Mouse (Mus musculus) small intestine, adult 2 months (tissue): ENCODE data around the gene Ung. TPM values are rescaled to one million over a fixed set of nuclear protein-coding genes. Genes with fewer than 3 reads are reported as not detected.

ENCODE experiments used
- H3K27ac ChIP-seq: fragments of 200-500 bp; 2 replicates; pipeline ENCODE4 v1.5.1; 2012; ENCODE audit warnings: low read depth, low read length, control low read depth, inconsistent platforms; ENCODE audit not compliant: insufficient read depth
- H3K27me3 ChIP-seq: fragments of 200-500 bp; 2 replicates; pipeline ENCODE4 v1.6.1; 2012; ENCODE audit warnings: mild to moderate bottlenecking, moderate library complexity, low read length, inconsistent platforms; ENCODE audit not compliant: control insufficient read depth, insufficient read depth
- H3K36me3 ChIP-seq: fragments of 200-500 bp; 2 replicates; pipeline ENCODE4 v1.6.1; 2012; ENCODE audit warnings: mild to moderate bottlenecking, low read length, control low read depth, inconsistent platforms; ENCODE audit not compliant: control insufficient read depth, insufficient read depth
- H3K4me1 ChIP-seq: fragments of 200-500 bp; 2 replicates; pipeline ENCODE4 v1.6.1; 2012; ENCODE audit warnings: low read length, inconsistent platforms, mixed read lengths; ENCODE audit not compliant: control insufficient read depth, insufficient read depth, insufficient read length
- H3K4me3 ChIP-seq: fragments of 200-500 bp; 2 replicates; pipeline ENCODE4 v1.5.1; 2012; ENCODE audit warnings: low read depth, mild to moderate bottlenecking, control low read depth, inconsistent platforms, low read length, moderate library complexity
- CTCF ChIP-seq: fragments of 200-500 bp; IDR thresholded peaks from 2 replicates; pipeline ENCODE4 v1.5.1; 2012; ENCODE audit warnings: low read depth, mild to moderate bottlenecking, control low read depth, inconsistent platforms, low read length, moderate library complexity, mixed read lengths; ENCODE audit not compliant: insufficient replicate concordance, insufficient read length; ENCODE audit errors: extremely low read depth
- POLR2A ChIP-seq: fragments of 200-500 bp; IDR thresholded peaks from 2 replicates; pipeline ENCODE4 v1.6.1; 2012; ENCODE audit warnings: low read depth, mild to moderate bottlenecking, control low read depth, inconsistent platforms, low read length, moderate library complexity
- WGBS: fragments of 180-500 bp; shearing (Covaris S2); methylation state at CpG from one replicate; pipeline ENCODE4 v1.1.7; 2018; 5-methylcytosine and 5-hydroxymethylcytosine counted together
- polyA plus RNA-seq: library from polyadenylated mRNA; depleted of rRNA; stranded (reverse); fragments of >200 nt; gene quantifications from 2 replicates; pipeline ENCODE4 v1.2.3, GENCODE M21; 2012

The Ung gene
- polyA plus RNA-seq, 1 experiment, result 6.7 TPM

DNA sequence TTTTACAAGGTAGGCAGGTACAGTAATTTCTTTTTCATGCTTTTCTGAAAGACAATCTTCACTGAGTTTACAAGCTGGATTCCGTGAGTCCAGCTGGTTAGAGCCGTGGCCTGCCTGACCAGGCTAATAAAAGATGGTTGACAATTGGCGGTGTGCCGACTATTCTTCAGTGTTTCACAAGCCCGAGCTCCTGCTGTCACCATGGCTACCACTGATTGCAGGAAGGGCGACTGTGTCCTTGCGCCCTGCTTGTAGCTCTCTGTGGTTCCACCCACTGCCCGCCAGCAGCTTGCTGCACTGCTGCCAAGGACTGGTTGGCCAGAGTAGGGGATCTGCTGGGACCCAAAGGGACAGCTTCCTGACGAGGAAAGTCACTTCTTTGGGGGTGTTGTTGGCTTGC is 9.0 kb downstream of the Ung start:
- WGBS, result 14% methylated on average over 9 of the region's 9 CpGs
- TF ChIP-seq CTCF (no peak), POLR2A (no peak)
- Histone ChIP-seq H3K4me1 (peaks cover 31% of the 10 kb centered on the region), H3K27me3 (no peaks in the 10 kb centered on the region), H3K27ac (peak overlapping the region; percentile 95), H3K4me3 (no peak overlapping the region; the same call in 1 of the 2 replicates), H3K36me3 (peaks cover 3% of the 10 kb centered on the region; the same call in 1 of the 2 replicates)

DNA sequence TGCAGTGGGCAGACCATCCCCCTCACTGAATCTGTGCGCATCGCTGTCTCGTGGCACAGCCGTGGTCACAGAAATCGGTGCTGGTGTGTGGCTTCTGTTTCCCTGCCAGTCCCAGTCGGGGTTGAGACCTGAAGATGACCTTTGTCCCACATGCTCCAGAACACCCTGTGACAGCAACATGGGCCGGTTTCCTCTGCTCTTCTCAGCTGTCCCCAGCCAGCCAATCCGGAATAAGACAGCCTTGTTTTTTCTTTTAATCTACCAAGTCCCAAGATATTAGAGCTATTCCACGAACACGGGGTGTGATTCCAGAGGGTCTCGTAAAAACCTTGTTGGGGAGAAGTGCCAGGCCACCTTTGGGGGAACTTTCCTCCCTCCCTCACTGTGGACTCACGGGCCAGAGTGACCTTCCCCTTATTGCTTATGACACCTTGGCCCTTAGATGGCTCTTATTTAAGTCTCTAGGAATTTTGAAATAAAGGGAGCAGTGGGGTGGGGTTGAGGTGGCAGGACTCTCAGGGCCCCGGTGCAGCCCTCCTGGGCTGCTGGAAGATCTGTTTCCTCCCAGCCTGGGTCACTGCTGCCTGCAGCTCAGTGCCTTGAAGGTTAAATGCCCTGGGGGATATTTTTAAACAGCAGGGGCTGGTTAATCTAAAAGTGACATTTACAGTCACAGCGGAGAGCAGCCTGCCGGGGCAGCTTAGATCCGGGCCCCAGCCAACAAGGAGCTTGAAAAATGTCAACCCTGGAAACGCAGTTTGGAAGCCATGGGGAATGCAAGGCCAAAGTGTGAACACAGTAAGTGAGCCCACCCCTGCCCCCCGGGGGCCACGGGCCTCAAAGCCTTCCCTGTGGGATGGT is 16.1 kb downstream of the Ung start, which contains the start of gene Acacb:
Gene Acacb, plus strand, starts transcription at position 508 of the 861 bp plus-strand sequence.
- peaks cover 23% of the 10 kb centered on the region for H3K4me1 ChIP-seq
- H3K4me3 ChIP-seq, result no peak within 1 kb of the TSS
- WGBS, result 24% methylated on average over 19 of the region's 19 CpGs
- TF ChIP-seq CTCF, result no peak
- TF ChIP-seq POLR2A, result no peak
- 0 out of 2 replicates have a peak within 1 kb of the TSS, but pooled peaks have one; percentile 19 for H3K27ac ChIP-seq
- no peaks in the 10 kb centered on the region for H3K27me3 ChIP-seq
- H3K36me3 ChIP-seq, result no peaks in the 10 kb centered on the region

DNA sequence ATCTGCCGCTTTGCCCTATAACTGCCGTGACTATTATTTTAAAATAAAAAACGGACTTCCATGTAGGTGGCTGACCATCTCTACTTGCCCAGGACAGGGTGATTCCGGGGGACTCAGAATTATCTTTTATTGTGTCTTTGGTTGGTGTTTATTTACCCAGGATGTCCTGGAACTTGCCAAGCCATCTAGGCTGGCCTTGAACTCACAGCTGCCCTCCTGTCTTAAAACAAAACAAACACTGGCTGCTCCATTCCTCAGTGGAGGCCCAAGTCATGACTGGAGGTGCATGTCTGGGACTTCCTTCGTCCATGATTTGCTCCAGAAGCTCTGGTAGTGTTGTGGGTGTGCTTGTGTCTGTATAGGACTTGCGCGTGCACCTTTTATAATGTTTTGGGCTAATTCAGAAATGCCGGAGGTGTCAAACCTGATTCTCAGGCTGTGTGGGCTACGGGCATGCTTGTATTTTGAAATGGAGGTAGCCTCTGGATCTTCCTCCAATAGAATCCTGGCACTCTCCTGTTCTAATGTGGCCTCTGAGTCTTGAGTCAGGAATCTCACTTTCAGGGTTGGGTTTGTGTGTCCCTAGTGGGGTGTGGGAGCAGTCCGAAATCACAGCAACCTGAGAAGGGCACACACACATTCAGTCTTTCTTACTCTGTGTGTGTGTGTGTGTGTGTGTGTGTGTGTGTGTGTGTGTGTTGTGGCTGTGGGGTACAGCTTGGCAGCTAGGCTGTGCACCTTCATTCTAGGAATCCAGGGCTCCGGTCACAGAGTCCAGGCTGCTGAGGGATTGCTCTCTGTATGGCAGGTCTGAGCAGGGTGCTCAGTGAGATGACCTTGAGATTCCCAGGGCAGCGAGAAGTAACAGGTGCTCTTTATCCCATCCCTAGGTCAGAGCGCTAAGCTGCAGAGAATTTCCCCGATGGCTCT is 17.1 kb downstream of the Ung start:
- H3K27ac ChIP-seq, result no peak overlapping the region
- H3K4me1 ChIP-seq, result peaks cover 23% of the 10 kb centered on the region
- H3K36me3 ChIP-seq, result no peaks in the 10 kb centered on the region
- TF ChIP-seq POLR2A (no peak), CTCF (no peak)
- H3K4me3 ChIP-seq, result no peak overlapping the region
- H3K27me3 ChIP-seq, result no peaks in the 10 kb centered on the region
- WGBS, result 83% methylated on average over 14 of the region's 14 CpGs

- Histone ChIP-seq H3K4me3 (no peak overlapping the region), H3K27me3 (no peaks in the 10 kb centered on the region), H3K36me3 (no peaks in the 10 kb centered on the region), H3K4me1 (no peaks in the 10 kb centered on the region), H3K27ac (no peak overlapping the region)
- 80% methylated on average over 12 of the region's 12 CpGs for WGBS
- no peak for TF ChIP-seq POLR2A
These were observed 22.3 kb downstream of the Ung start for GRCm38 (mm10) chr5:114152359-114153092.

GRCm38 (mm10) chr5:114153490-114153889 is 23.3 kb downstream of the Ung start:
- 11% methylated on average over 12 of the region's 12 CpGs for WGBS
- no peak for TF ChIP-seq POLR2A
- TF ChIP-seq CTCF, result peak; percentile 68; the same call in 1 of the 2 replicates
- Histone ChIP-seq H3K27me3 (no peaks in the 10 kb centered on the region), H3K27ac (no peak overlapping the region), H3K4me3 (peak overlapping the region; percentile 42), H3K4me1 (no peaks in the 10 kb centered on the region), H3K36me3 (no peaks in the 10 kb centered on the region)

GRCm38 (mm10) chr5:114154765-114155164 is 24.6 kb downstream of the Ung start:
- TF ChIP-seq CTCF, result no peak
- TF ChIP-seq POLR2A, result no peak
- no peak overlapping the region for H3K27ac ChIP-seq
- no peaks in the 10 kb centered on the region for H3K4me1 ChIP-seq
- H3K4me3 ChIP-seq, result no peak overlapping the region
- no peaks in the 10 kb centered on the region for H3K36me3 ChIP-seq
- H3K27me3 ChIP-seq, result no peaks in the 10 kb centered on the region
- 57% methylated on average over 5 of the region's 5 CpGs for WGBS
